Mouse (Mus musculus): Measurements from ENCODE around the gene Neb. TPM values are rescaled to one million over a fixed set of nuclear protein-coding genes. Genes with fewer than 3 reads are reported as not detected.
"Not testable (repeated sequence)": the region's sequence is repeated elsewhere in the genome, so short reads cannot be mapped to it uniquely, and the experiment has no call there.

Gene Neb
- polyA plus RNA-seq, 1 experiment = 0.07 TPM

- Histone ChIP-seq H3K9me3 (no peaks in the 10 kb centered on the region), H3K4me1 (peaks cover 15% of the 10 kb centered on the region), H3K27me3 (replicated peaks) (no peaks in the 10 kb centered on the region), H3K4me3 (replicated peaks) (no peak overlapping the region), H3K36me3 (replicated peaks; ENCODE audit: low read length) (no peaks in the 10 kb centered on the region)
- no peak for TF ChIP-seq GATA1 (IDR thresholded peaks at IDR 0.05; ENCODE audit: borderline replicate concordance, low read length)
Measured at GRCm38 (mm10) chr2:52177726-52178125, 200.5 kb downstream of the Neb start.

GRCm38 (mm10) chr2:52177184-52177583, 201.1 kb downstream of the Neb start:
- H3K36me3 ChIP-seq (replicated peaks; ENCODE audit: low read length) = no peaks in the 10 kb centered on the region
- TF ChIP-seq FLI1 (IDR thresholded peaks at IDR 0.05; ENCODE audit: low read length) (no peak), GATA1 (IDR thresholded peaks at IDR 0.05; ENCODE audit: borderline replicate concordance, low read length) (no peak)
- no peaks in the 10 kb centered on the region for H3K27me3 ChIP-seq (replicated peaks)
- no peak overlapping the region for H3K4me3 ChIP-seq (replicated peaks)
- no peaks in the 10 kb centered on the region for H3K9me3 ChIP-seq
- peaks cover 15% of the 10 kb centered on the region for H3K4me1 ChIP-seq

- no peak for TF ChIP-seq GATA1 (IDR thresholded peaks at IDR 0.05; ENCODE audit: borderline replicate concordance, low read length)
- no peak for TF ChIP-seq FLI1 (IDR thresholded peaks at IDR 0.05; ENCODE audit: low read length)
- Histone ChIP-seq H3K36me3 (replicated peaks; ENCODE audit: low read length) (no peaks in the 10 kb centered on the region), H3K4me3 (replicated peaks) (peak overlapping the region; percentile 20)
Measured at GRCm38 (mm10) chr2:52176537-52176936, 201.7 kb downstream of the Neb start.

GRCm38 (mm10) chr2:52174951-52175350, 203.3 kb downstream of the Neb start:
- Histone ChIP-seq H3K9me3 (no peaks in the 10 kb centered on the region), H3K36me3 (replicated peaks; ENCODE audit: low read length) (no peaks in the 10 kb centered on the region), H3K4me3 (replicated peaks) (no peak overlapping the region), H3K4me1 (peaks cover 20% of the 10 kb centered on the region), H3K27me3 (replicated peaks) (no peaks in the 10 kb centered on the region)
- TF ChIP-seq GATA1 (IDR thresholded peaks at IDR 0.05; ENCODE audit: borderline replicate concordance, low read length) (no peak), FLI1 (IDR thresholded peaks at IDR 0.05; ENCODE audit: low read length) (no peak)

More at GRCm38 (mm10) chr2:52176537-52176936, 201.7 kb downstream of the Neb start:
- Histone ChIP-seq H3K27me3 (replicated peaks) (no peaks in the 10 kb centered on the region), H3K4me1 (peaks cover 15% of the 10 kb centered on the region), H3K9me3 (no peaks in the 10 kb centered on the region)

- peaks cover 22% of the 10 kb centered on the region for H3K4me1 ChIP-seq
- peaks cover 3% of the 10 kb centered on the region; the same call in 1 of the 2 replicates for H3K9me3 ChIP-seq
- H3K27me3 ChIP-seq (replicated peaks) = no peaks in the 10 kb centered on the region
- peak overlapping the region; percentile 25 for H3K4me3 ChIP-seq (replicated peaks)
- TF ChIP-seq GATA1 (IDR thresholded peaks at IDR 0.05; ENCODE audit: borderline replicate concordance, low read length) = no peak
- TF ChIP-seq FLI1 (IDR thresholded peaks at IDR 0.05; ENCODE audit: low read length) = no peak
- no peaks in the 10 kb centered on the region for H3K36me3 ChIP-seq (replicated peaks; ENCODE audit: low read length)
Measured at GRCm38 (mm10) chr2:52169243-52170005, 208.8 kb downstream of the Neb start.

GRCm38 (mm10) chr2:52153064-52153463, 225.2 kb downstream of the Neb start:
- Histone ChIP-seq H3K27me3 (replicated peaks) (no peaks in the 10 kb centered on the region), H3K4me3 (replicated peaks) (no peak overlapping the region), H3K9me3 (no peaks in the 10 kb centered on the region), H3K36me3 (replicated peaks; ENCODE audit: low read length) (no peaks in the 10 kb centered on the region), H3K4me1 (no peaks in the 10 kb centered on the region; the same call in 1 of the 2 replicates)
- TF ChIP-seq FLI1 (IDR thresholded peaks at IDR 0.05; ENCODE audit: low read length) (no peak), GATA1 (IDR thresholded peaks at IDR 0.05; ENCODE audit: borderline replicate concordance, low read length) (no peak)

- Histone ChIP-seq H3K27me3 (replicated peaks) (no peaks in the 10 kb centered on the region), H3K36me3 (replicated peaks; ENCODE audit: low read length) (peaks cover 9% of the 10 kb centered on the region), H3K9me3 (no peaks in the 10 kb centered on the region), H3K4me3 (replicated peaks) (no peak overlapping the region), H3K4me1 (no peaks in the 10 kb centered on the region)
- TF ChIP-seq GATA1 (IDR thresholded peaks at IDR 0.05; ENCODE audit: borderline replicate concordance, low read length) (no peak), FLI1 (IDR thresholded peaks at IDR 0.05; ENCODE audit: low read length) (no peak)
Measured at GRCm38 (mm10) chr2:52133351-52133750, 244.9 kb downstream of the Neb start.

GRCm38 (mm10) chr2:52131370-52131769, 246.9 kb downstream of the Neb start:
- not testable (repeated sequence) for H3K4me3 ChIP-seq (replicated peaks); H3K4me1 ChIP-seq; H3K27me3 ChIP-seq (replicated peaks); H3K9me3 ChIP-seq
- peaks cover 13% of the 10 kb centered on the region for H3K36me3 ChIP-seq (replicated peaks; ENCODE audit: low read length)

GRCm38 (mm10) chr2:52114086-52114485, 264.2 kb downstream of the Neb start:
- H3K4me1 ChIP-seq = no peaks in the 10 kb centered on the region
- H3K27me3 ChIP-seq (replicated peaks) = no peaks in the 10 kb centered on the region
- H3K36me3 ChIP-seq (replicated peaks; ENCODE audit: low read length) = peaks cover 94% of the 10 kb centered on the region
- H3K4me3 ChIP-seq (replicated peaks) = no peak overlapping the region
- no peaks in the 10 kb centered on the region for H3K9me3 ChIP-seq
- TF ChIP-seq FLI1 (IDR thresholded peaks at IDR 0.05; ENCODE audit: low read length) = no peak

Other genes starting within 250 kb of the Neb start
- 3.5 and 5.2 TPM in 2 replicates for gene Arl5a, start 46.4 kb upstream of the Neb start, polyA plus RNA-seq (2012; ENCODE audit: insufficient read depth, low replicate concordance)

Measured in megakaryocyte, embryonic 14.5 days (primary cell).